Comparison of ENCODE assay signal across 8 mouse cellular contexts in the genomic region with DNA sequence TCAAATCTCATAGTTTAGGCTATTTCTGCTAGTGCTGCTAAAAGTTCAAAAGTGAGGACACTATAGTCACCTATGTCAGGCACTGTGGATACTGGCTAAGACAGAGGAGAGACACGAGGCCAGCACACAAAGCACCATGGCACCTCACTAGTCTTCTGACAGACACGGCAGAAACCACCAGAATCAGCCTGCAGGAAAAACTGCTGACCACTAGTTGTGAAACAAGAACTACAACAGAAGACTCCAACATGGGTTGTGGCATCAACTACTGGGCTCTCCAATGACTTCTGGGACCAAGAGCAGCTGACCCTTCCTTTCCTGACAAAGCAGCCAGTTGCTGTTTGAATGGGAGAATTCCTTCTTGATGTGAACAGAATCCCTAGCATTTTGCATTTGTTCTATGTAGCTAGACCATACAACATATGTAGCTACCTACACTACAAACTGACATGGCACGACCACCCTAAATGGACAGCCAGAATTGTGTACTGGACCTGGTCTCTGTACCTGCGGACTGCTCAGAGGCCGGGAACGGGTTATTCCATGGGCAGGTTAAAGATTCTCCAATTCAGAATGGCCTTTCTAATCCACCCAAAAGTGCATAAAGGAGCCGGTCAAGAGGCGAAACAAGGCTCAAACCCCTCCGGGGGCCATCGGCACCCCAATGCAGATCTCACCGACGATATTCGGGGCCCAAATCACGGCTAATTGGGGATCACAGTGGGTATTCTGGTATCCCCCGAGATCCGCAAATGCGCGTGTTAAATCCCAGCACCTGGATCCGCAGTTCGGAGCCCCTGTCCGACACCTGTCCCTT. TPM values are rescaled to one million over a fixed set of nuclear protein-coding genes. Genes with fewer than 3 reads are reported as not detected.
DNase-seq lines count a peak whose midpoint lies in the region; ATAC-seq lines count a peak whose summit lies in the region.

No protein-coding gene starts in this region.

- H3K36me3 ChIP-seq in neural tube, embryonic 11.5 days (ENCODE audit: control insufficient read depth, insufficient read depth, low read length) = no peaks in the 10 kb centered on the region; the same call in 1 of the 2 replicates
- peaks cover 8% of the 10 kb centered on the region for H3K36me3 ChIP-seq in embryonic facial prominence, embryonic 13.5 days
- peaks cover 5% of the 10 kb centered on the region for H3K36me3 ChIP-seq in intestine, embryonic 14.5 days (ENCODE audit: control insufficient read depth, insufficient read depth, low read length)
- H3K36me3 ChIP-seq in lung, embryonic 16.5 days (ENCODE audit: control insufficient read depth, insufficient read depth, low read length) = no peaks in the 10 kb centered on the region

- no peak for DNase-seq in neural tube, embryonic 11.5 days (ENCODE audit: low spot score)
- DNase-seq in neural tube, embryonic 10.5 days (ENCODE audit: extremely low spot score, low spot score) = no peak
- DNase-seq in intestine, embryonic 14.5 days (ENCODE audit: low spot score) = peak; percentile 59
- no peak for DNase-seq in c-Kit-positive CD71-positive TER-119-positive erythroid progenitor cells, embryonic 14.5 days (ENCODE audit: low spot score)
- no peak for DNase-seq in thymus, postnatal 14 days
- no peak for DNase-seq in gastrocnemius, postnatal 25 days

- no peaks in the 10 kb centered on the region for H3K27me3 ChIP-seq in neural tube, embryonic 11.5 days (ENCODE audit: control insufficient read depth, insufficient read depth, low read length)
- H3K27me3 ChIP-seq in embryonic facial prominence, embryonic 13.5 days = no peaks in the 10 kb centered on the region
- H3K27me3 ChIP-seq in intestine, embryonic 14.5 days (replicated peaks; ENCODE audit: control insufficient read depth, insufficient read depth, low read length) = no peaks in the 10 kb centered on the region
- no peaks in the 10 kb centered on the region for H3K27me3 ChIP-seq in lung, embryonic 16.5 days (ENCODE audit: control insufficient read depth, insufficient read depth, low read depth, low read length)

- H3K27ac ChIP-seq in neural tube, embryonic 11.5 days (ENCODE audit: low read depth, low read length) = peak overlapping the region; percentile 95; the same call in 1 of the 2 replicates
- peak overlapping the region; percentile 95 for H3K27ac ChIP-seq in embryonic facial prominence, embryonic 13.5 days
- peak overlapping the region; percentile 97 for H3K27ac ChIP-seq in intestine, embryonic 14.5 days (ENCODE audit: low read depth)
- peak overlapping the region; percentile 93 for H3K27ac ChIP-seq in lung, embryonic 16.5 days (ENCODE audit: low read length)

- no peak for ATAC-seq in neural tube, embryonic 11.5 days (ENCODE audit: insufficient read depth, low FRiP score, low TSS enrichment)
- ATAC-seq in embryonic facial prominence, embryonic 13.5 days (ENCODE audit: insufficient number of reproducible peaks, insufficient read depth, low FRiP score, low TSS enrichment, low read depth) = no peak
- no peak for ATAC-seq in intestine, embryonic 14.5 days (replicated peaks; ENCODE audit: low FRiP score, low TSS enrichment, low read depth)
- ATAC-seq in lung, embryonic 16.5 days (ENCODE audit: low read depth) = no peak

- 7% methylated on average over 21 of the region's 21 CpGs for WGBS in neural tube, embryonic 11.5 days
- WGBS in embryonic facial prominence, embryonic 13.5 days = 4% methylated on average over 21 of the region's 21 CpGs
- WGBS in intestine, embryonic 14.5 days = 3% methylated on average over 21 of the region's 21 CpGs
- WGBS in lung, embryonic 16.5 days = 2% methylated on average over 21 of the region's 21 CpGs

- H3K4me1 ChIP-seq in neural tube, embryonic 11.5 days (ENCODE audit: control insufficient read depth, insufficient read depth, low read length) = peaks cover 19% of the 10 kb centered on the region
- peaks cover 53% of the 10 kb centered on the region for H3K4me1 ChIP-seq in embryonic facial prominence, embryonic 13.5 days
- peaks cover 43% of the 10 kb centered on the region for H3K4me1 ChIP-seq in intestine, embryonic 14.5 days (replicated peaks; ENCODE audit: control insufficient read depth, insufficient read depth, low read length)
- H3K4me1 ChIP-seq in lung, embryonic 16.5 days (replicated peaks; ENCODE audit: control insufficient read depth, insufficient read depth, low read length) = peaks cover 41% of the 10 kb centered on the region

- peak overlapping the region; percentile 98 for H3K9ac ChIP-seq in neural tube, embryonic 11.5 days (ENCODE audit: low read length)
- peak overlapping the region; percentile 98 for H3K9ac ChIP-seq in embryonic facial prominence, embryonic 13.5 days
- H3K9ac ChIP-seq in intestine, embryonic 14.5 days (ENCODE audit: low read length) = peak overlapping the region; percentile 99
- H3K9ac ChIP-seq in lung, embryonic 16.5 days (ENCODE audit: low read length) = peak overlapping the region; percentile 99

- H3K9me3 ChIP-seq in neural tube, embryonic 11.5 days (ENCODE audit: control insufficient read depth, low read length) = no peaks in the 10 kb centered on the region
- no peaks in the 10 kb centered on the region for H3K9me3 ChIP-seq in embryonic facial prominence, embryonic 13.5 days
- H3K9me3 ChIP-seq in intestine, embryonic 14.5 days (ENCODE audit: control insufficient read depth, low read length) = no peaks in the 10 kb centered on the region
- H3K9me3 ChIP-seq in lung, embryonic 16.5 days (ENCODE audit: control insufficient read depth, low read length) = no peaks in the 10 kb centered on the region

- peak overlapping the region; percentile 62 for H3K4me2 ChIP-seq in neural tube, embryonic 11.5 days (ENCODE audit: low read depth)
- H3K4me2 ChIP-seq in embryonic facial prominence, embryonic 13.5 days = peak overlapping the region; percentile 92
- H3K4me2 ChIP-seq in intestine, embryonic 14.5 days (ENCODE audit: low read length) = peak overlapping the region; percentile 72
- peak overlapping the region; percentile 81 for H3K4me2 ChIP-seq in lung, embryonic 16.5 days (ENCODE audit: low read depth, low read length)

- H3K4me3 ChIP-seq in neural tube, embryonic 11.5 days (ENCODE audit: low read depth, low read length) = peak overlapping the region; percentile 94
- peak overlapping the region; percentile 81 for H3K4me3 ChIP-seq in embryonic facial prominence, embryonic 13.5 days
- H3K4me3 ChIP-seq in intestine, embryonic 14.5 days (ENCODE audit: low read depth, low read length) = peak overlapping the region; percentile 69
- H3K4me3 ChIP-seq in lung, embryonic 16.5 days (ENCODE audit: low read length) = peak overlapping the region; percentile 96

RNA-seq across cellular contexts. Expression of a gene that starts 1.1 kb away (rescaled TPM):
- 656 and 670 TPM in 2 replicates for polyA plus RNA-seq in neural tube, embryonic 11.5 days (2014; fragmentation: Nextera tagmentation; extraction: Ambion mirVana)
- polyA plus RNA-seq in embryonic facial prominence, embryonic 13.5 days (2015; fragmentation: Nextera tagmentation; extraction: Ambion mirVana) = 693 and 702 TPM in 2 replicates
- polyA plus RNA-seq in intestine, embryonic 14.5 days (2014; fragmentation: Nextera tagmentation; extraction: Ambion mirVana) = 618 and 641 TPM in 2 replicates
- polyA plus RNA-seq in lung, embryonic 16.5 days (2015; fragmentation: Nextera tagmentation; extraction: Ambion mirVana) = 725 and 739 TPM in 2 replicates
- 100 to 1,000 TPM; 193 to 199 TPM for total RNA-seq in gastrocnemius, postnatal 25 days (2021)

RNA-seq across cellular contexts. Expression of a gene that starts 18.9 kb away (rescaled TPM):
- 31.0 and 33.1 TPM in 2 replicates for polyA plus RNA-seq in neural tube, embryonic 11.5 days (2014; fragmentation: Nextera tagmentation; extraction: Ambion mirVana)
- polyA plus RNA-seq in embryonic facial prominence, embryonic 13.5 days (2015; fragmentation: Nextera tagmentation; extraction: Ambion mirVana) = 36.8 and 45.5 TPM in 2 replicates
- polyA plus RNA-seq in intestine, embryonic 14.5 days (2014; fragmentation: Nextera tagmentation; extraction: Ambion mirVana) = 29.9 and 33.5 TPM in 2 replicates
- polyA plus RNA-seq in lung, embryonic 16.5 days (2015; fragmentation: Nextera tagmentation; extraction: Ambion mirVana) = 35.2 and 37.0 TPM in 2 replicates
- total RNA-seq in gastrocnemius, postnatal 25 days (2021) = 1 to 10 TPM; 2.8 to 3.3 TPM

RNA-seq across cellular contexts. Expression of a gene that starts 24.7 kb away (rescaled TPM):
- 91.6 and 99.3 TPM in 2 replicates for polyA plus RNA-seq in neural tube, embryonic 11.5 days (2014; fragmentation: Nextera tagmentation; extraction: Ambion mirVana)
- 90.7 and 97.1 TPM in 2 replicates for polyA plus RNA-seq in embryonic facial prominence, embryonic 13.5 days (2015; fragmentation: Nextera tagmentation; extraction: Ambion mirVana)
- polyA plus RNA-seq in intestine, embryonic 14.5 days (2014; fragmentation: Nextera tagmentation; extraction: Ambion mirVana) = 107 and 117 TPM in 2 replicates
- 83.1 and 84.8 TPM in 2 replicates for polyA plus RNA-seq in lung, embryonic 16.5 days (2015; fragmentation: Nextera tagmentation; extraction: Ambion mirVana)
- total RNA-seq in gastrocnemius, postnatal 25 days (2021) = 10 to 100 TPM; 47.8 to 48.4 TPM

RNA-seq across cellular contexts. Expression of a gene that starts 35.0 kb away (rescaled TPM):
- 101 and 112 TPM in 2 replicates for polyA plus RNA-seq in neural tube, embryonic 11.5 days (2014; fragmentation: Nextera tagmentation; extraction: Ambion mirVana)
- 124 and 142 TPM in 2 replicates for polyA plus RNA-seq in embryonic facial prominence, embryonic 13.5 days (2015; fragmentation: Nextera tagmentation; extraction: Ambion mirVana)
- 142 and 143 TPM in 2 replicates for polyA plus RNA-seq in intestine, embryonic 14.5 days (2014; fragmentation: Nextera tagmentation; extraction: Ambion mirVana)
- 127 and 129 TPM in 2 replicates for polyA plus RNA-seq in lung, embryonic 16.5 days (2015; fragmentation: Nextera tagmentation; extraction: Ambion mirVana)
- total RNA-seq in gastrocnemius, postnatal 25 days (2021) = 10 to 100 TPM; 18.7 to 24.5 TPM

RNA-seq across cellular contexts. Expression of a gene that starts 44.0 kb away (rescaled TPM):
- polyA plus RNA-seq in neural tube, embryonic 11.5 days (2014; fragmentation: Nextera tagmentation; extraction: Ambion mirVana) = 0.28 TPM in 1 of 2 replicates, not detected in the other
- 0.21 and 0.28 TPM in 2 replicates for polyA plus RNA-seq in embryonic facial prominence, embryonic 13.5 days (2015; fragmentation: Nextera tagmentation; extraction: Ambion mirVana)
- polyA plus RNA-seq in intestine, embryonic 14.5 days (2014; fragmentation: Nextera tagmentation; extraction: Ambion mirVana) = 0.42 and 0.55 TPM in 2 replicates
- polyA plus RNA-seq in lung, embryonic 16.5 days (2015; fragmentation: Nextera tagmentation; extraction: Ambion mirVana) = 0.31 and 0.50 TPM in 2 replicates
- under 1 TPM; 0.33 to 0.48 TPM for total RNA-seq in gastrocnemius, postnatal 25 days (2021)
